Mouse (Mus musculus) forebrain, embryonic 16.5 days (tissue): Measurements from ENCODE around the gene Cnnm3. TPM values are rescaled to one million over a fixed set of nuclear protein-coding genes. Genes with fewer than 3 reads are reported as not detected.

ENCODE experiments used
- ATAC-seq: fragments of 200-750 bp; cut with Nextera tagmentation; 2 replicates; pipeline ENCODE4 v1.8.0; 2017; ENCODE audit warnings: mild to moderate bottlenecking, moderate library complexity
- H3K27ac ChIP-seq: fragments of 300-500 bp; sonication (generic); 2 replicates; pipeline ENCODE4 v1.5.1; 2014; ENCODE audit warnings: low read length, control low read depth
- H3K27me3 ChIP-seq: fragments of 300-500 bp; sonication (generic); replicated peaks from 2 replicates; pipeline ENCODE4 v1.6.1; 2014; ENCODE audit warnings: low read length; ENCODE audit not compliant: control insufficient read depth, insufficient read depth
- H3K36me3 ChIP-seq: fragments of 300-500 bp; sonication (generic); 2 replicates; pipeline ENCODE4 v1.6.1; 2014; ENCODE audit not compliant: control insufficient read depth, insufficient read depth
- H3K4me1 ChIP-seq: fragments of 300-500 bp; sonication (generic); replicated peaks from 2 replicates; pipeline ENCODE4 v1.6.1; 2014; ENCODE audit warnings: low read length; ENCODE audit not compliant: control insufficient read depth, insufficient read depth
- H3K4me2 ChIP-seq: fragments of 300-500 bp; sonication (generic); 2 replicates; pipeline ENCODE4 v1.6.1; 2014; ENCODE audit warnings: mild to moderate bottlenecking, low read length, control low read depth
- H3K4me3 ChIP-seq: fragments of 300-500 bp; sonication (generic); replicated peaks from 2 replicates; pipeline ENCODE4 v1.5.1; 2014; ENCODE audit warnings: mild to moderate bottlenecking, low read length, control low read depth
- H3K9ac ChIP-seq: fragments of 300-500 bp; sonication (generic); replicated peaks from 2 replicates; pipeline ENCODE4 v1.6.1; 2014; ENCODE audit warnings: low read depth, low read length, control low read depth
- H3K9me3 ChIP-seq: fragments of 300-500 bp; sonication (generic); 2 replicates; pipeline ENCODE4 v1.6.1; 2016; ENCODE audit warnings: low read length; ENCODE audit not compliant: control insufficient read depth
- WGBS: fragments of 180-500 bp; shearing (Covaris S2); extraction: QIAGEN DNeasy Blood & Tissue Kit; methylation state at CpG from one replicate; pipeline ENCODE4 v1.1.7; 2014; 5-methylcytosine and 5-hydroxymethylcytosine counted together
- microRNA-seq: library from miRNA; unstranded; fragments of <30 nt; microRNA quantifications from one replicate; pipeline ENCODE4, GENCODE M21; 2017
- polyA plus RNA-seq: library from polyadenylated mRNA; unstranded; fragments of >200 nt; fragmentation: Nextera tagmentation; extraction: Ambion mirVana; gene quantifications from 2 replicates; pipeline ENCODE4 v1.2.1, GENCODE M21; 2015

Gene Cnnm3
- polyA plus RNA-seq, 1 experiment from 2014 or later = 5.8 TPM

DNA sequence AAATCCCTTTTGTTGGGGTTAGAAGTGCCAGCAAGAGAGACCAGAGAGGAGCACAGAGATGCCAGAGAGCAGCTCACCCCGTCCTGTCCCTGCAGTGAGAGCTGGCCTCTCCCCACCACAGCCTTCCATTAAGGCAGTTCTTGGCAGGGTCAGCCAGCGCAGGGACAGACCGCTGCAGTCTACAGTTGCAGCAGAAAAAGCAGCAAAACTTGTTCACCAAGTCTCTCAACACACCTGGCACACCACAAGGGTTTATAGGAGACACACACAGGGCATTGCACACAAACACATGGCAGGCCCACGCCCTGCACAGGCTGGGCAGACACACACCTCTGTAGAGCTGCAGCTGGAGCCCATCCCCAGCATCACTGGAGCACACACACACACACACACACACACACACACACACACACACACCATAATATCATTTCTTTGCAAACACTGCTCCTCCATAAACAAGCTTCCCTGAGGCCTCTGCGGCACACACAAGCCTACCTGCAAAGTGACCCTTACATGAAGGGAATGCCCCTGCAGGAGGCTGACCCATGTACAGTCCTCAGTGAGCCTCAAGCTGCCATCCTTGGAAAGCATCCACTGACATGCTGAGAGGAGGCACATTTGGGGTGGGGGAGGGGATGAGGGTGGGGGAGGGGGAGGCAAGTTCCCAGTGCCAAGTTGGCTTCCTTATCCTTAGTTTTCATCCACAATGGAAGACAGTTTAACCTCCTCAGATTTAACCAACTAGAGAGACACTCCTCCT, 62.7 kb downstream of the Cnnm3 start:
- Histone ChIP-seq H3K9me3 (no peaks in the 10 kb centered on the region), H3K36me3 (no peaks in the 10 kb centered on the region), H3K27me3 (0 out of 2 replicates have a peak, but pooled peaks cover 5% of the 10 kb centered on the region), H3K4me3 (no peak overlapping the region), H3K27ac (no peak overlapping the region), H3K4me2 (no peak overlapping the region), H3K9ac (no peak overlapping the region), H3K4me1 (peaks cover 3% of the 10 kb centered on the region; the same call in 1 of the 2 replicates)
- no peak for ATAC-seq
- WGBS = 80% methylated on average over 5 of the region's 5 CpGs

DNA sequence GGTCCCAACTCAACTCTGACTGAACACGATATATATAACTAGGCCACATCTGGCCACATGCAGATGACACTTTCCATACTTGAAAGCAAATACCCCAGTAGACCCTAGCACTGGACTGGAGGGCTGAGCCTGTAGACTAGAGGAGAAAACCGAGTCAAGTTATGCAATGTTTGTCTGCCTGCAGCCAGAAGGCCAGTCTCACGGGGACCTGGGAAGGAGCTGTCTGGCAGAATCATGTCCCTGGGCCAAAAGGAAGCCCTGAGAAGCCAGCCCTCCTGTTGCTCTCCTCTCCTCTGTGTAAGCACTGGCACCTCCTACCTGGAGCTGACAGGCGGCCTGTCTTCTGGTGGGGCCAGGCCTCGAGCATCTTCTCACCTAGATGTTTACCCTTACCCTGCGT, 63.7 kb downstream of the Cnnm3 start:
- peaks cover 10% of the 10 kb centered on the region for H3K4me1 ChIP-seq
- no peak overlapping the region for H3K4me3 ChIP-seq
- H3K27ac ChIP-seq = no peak overlapping the region
- ATAC-seq = no peak
- no peaks in the 10 kb centered on the region for H3K36me3 ChIP-seq
- no peaks in the 10 kb centered on the region for H3K9me3 ChIP-seq
- no peak overlapping the region for H3K4me2 ChIP-seq
- no peak overlapping the region for H3K9ac ChIP-seq
- 0 out of 2 replicates have a peak, but pooled peaks cover 5% of the 10 kb centered on the region for H3K27me3 ChIP-seq
- WGBS = 68% methylated on average over 6 of the region's 6 CpGs

DNA sequence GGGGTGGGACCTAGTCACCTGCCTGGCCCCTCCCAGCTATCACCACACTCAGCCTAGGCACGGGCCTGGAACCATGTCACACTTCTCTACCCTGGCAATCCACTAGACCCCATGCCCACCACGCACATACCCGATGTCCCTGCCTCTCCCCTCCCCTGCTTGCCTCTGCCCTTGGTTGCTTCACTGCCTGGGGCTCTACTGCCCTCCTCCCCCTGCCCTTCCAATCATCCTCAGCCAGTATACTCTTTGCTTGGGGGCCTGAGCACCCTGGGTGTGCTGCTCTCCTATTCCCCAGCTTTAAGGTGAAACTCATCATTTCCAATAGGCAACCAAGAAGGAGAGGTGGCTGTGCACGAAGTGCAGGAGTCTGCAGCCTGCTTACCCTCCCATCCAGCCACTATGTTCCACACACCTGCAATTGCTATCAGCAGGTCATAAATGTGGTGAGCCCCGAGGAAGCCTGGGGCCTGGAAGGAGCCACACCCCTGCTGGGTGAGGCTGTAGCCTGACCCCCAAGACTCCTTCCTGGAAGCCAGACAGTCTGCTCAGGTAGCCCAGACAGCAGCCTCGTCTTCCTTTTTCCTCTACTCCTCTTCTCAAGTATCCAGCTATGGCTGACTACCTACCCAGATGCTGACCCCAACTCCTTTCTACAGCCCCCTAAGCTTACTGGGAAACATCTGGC, 65.5 kb downstream of the Cnnm3 start:
- H3K36me3 ChIP-seq = no peaks in the 10 kb centered on the region

More for the DNA sequence above, 65.5 kb downstream of the Cnnm3 start:
- Histone ChIP-seq H3K27ac (no peak overlapping the region), H3K9me3 (no peaks in the 10 kb centered on the region), H3K27me3 (0 out of 2 replicates have a peak, but pooled peaks cover 5% of the 10 kb centered on the region), H3K4me3 (no peak overlapping the region), H3K4me1 (peaks cover 22% of the 10 kb centered on the region), H3K9ac (no peak overlapping the region), H3K4me2 (no peak overlapping the region)
- WGBS = 83% methylated on average over 6 of the region's 6 CpGs
- ATAC-seq = no peak

Small RNA genes lying within 50 kb of the gene (microRNA-seq; reads per million reads assigned to microRNA genes)
- gene Gm47280 = not detected

Other genes with a start within 250 kb of the Cnnm3 start
- gene Neurl3, start 237.2 kb upstream of the Cnnm3 start, polyA plus RNA-seq = 0.41 and 0.47 TPM in 2 replicates
- gene Arid5a, start 204.1 kb upstream of the Cnnm3 start, polyA plus RNA-seq = 3.8 and 4.7 TPM in 2 replicates
- 36.1 and 43.0 TPM in 2 replicates for gene Kansl3, start 142.7 kb upstream of the Cnnm3 start, polyA plus RNA-seq
- 2.0 and 3.2 TPM in 2 replicates for gene Fer1l5, start 139.6 kb upstream of the Cnnm3 start, polyA plus RNA-seq
- 62.8 and 67.6 TPM in 2 replicates for gene Lman2l, start 66.6 kb upstream of the Cnnm3 start, polyA plus RNA-seq
- gene Cnnm4, start 40.2 kb upstream of the Cnnm3 start, polyA plus RNA-seq = 9.7 and 11.0 TPM in 2 replicates
- 9.3 and 13.2 TPM in 2 replicates for gene Ankrd23, start 25.0 kb downstream of the Cnnm3 start, polyA plus RNA-seq
- 0.22 and 0.42 TPM in 2 replicates for gene Gm42417, start 27.6 kb downstream of the Cnnm3 start, polyA plus RNA-seq
- 15.4 and 24.4 TPM in 2 replicates for gene Ankrd39, start 35.6 kb downstream of the Cnnm3 start, polyA plus RNA-seq
- 35.4 and 37.3 TPM in 2 replicates for gene Sema4c, start 46.5 kb downstream of the Cnnm3 start, polyA plus RNA-seq
- gene Fam178b, start 171.3 kb downstream of the Cnnm3 start, polyA plus RNA-seq = 0.34 TPM in 1 of 2 replicates, not detected in the other
- 480 and 516 TPM in 2 replicates for gene Cox5b, start 179.6 kb downstream of the Cnnm3 start, polyA plus RNA-seq
- 0.77 TPM in 1 of 2 replicates, not detected in the other for gene 4933424G06Rik, start 198.3 kb downstream of the Cnnm3 start, polyA plus RNA-seq
- gene Actr1b, start 202.6 kb downstream of the Cnnm3 start, polyA plus RNA-seq = 101 and 109 TPM in 2 replicates
- gene Zap70, start 249.9 kb downstream of the Cnnm3 start, polyA plus RNA-seq = 1.2 and 1.4 TPM in 2 replicates